Mouse (Mus musculus): ENCODE data around the gene Pak4. TPM values are rescaled to one million over a fixed set of nuclear protein-coding genes. Genes with fewer than 3 reads are reported as not detected.
"Not testable (repeated sequence)": the region's sequence is repeated elsewhere in the genome, so short reads cannot be mapped to it uniquely, and the experiment has no call there.

Gene Pak4
- polyA plus RNA-seq, 1 experiment from 2014 or later, result 23.3 TPM

- ATAC-seq (replicated peaks; ENCODE audit: insufficient number of reproducible peaks, insufficient read depth, low FRiP score, low read depth), result no peak
- H3K27ac ChIP-seq, result no peak within 1 kb of the TSS
- 54% methylated on average over 4 of the region's 4 CpGs for WGBS
- no peak within 1 kb of the TSS for H3K4me3 ChIP-seq
- H3K36me3 ChIP-seq, result no peaks in the 10 kb centered on the region
- peaks cover 27% of the 10 kb centered on the region for H3K27me3 ChIP-seq
- no peaks in the 10 kb centered on the region for H3K9me3 ChIP-seq (replicated peaks)
- no peak within 1 kb of the TSS for H3K4me2 ChIP-seq
- peaks cover 6% of the 10 kb centered on the region for H3K4me1 ChIP-seq (replicated peaks)
- H3K9ac ChIP-seq, result no peak within 1 kb of the TSS
These were observed 57.5 kb downstream of the Pak4 start, which contains the start of gene Sycn for GRCm38 (mm10) chr7:28540526-28540925. Sycn (plus strand) TSS chr7:28540885.

GRCm38 (mm10) chr7:28538886-28539285 lies 59.1 kb downstream of the Pak4 start:
- H3K4me3 ChIP-seq; ATAC-seq (replicated peaks; ENCODE audit: insufficient number of reproducible peaks, insufficient read depth, low FRiP score, low read depth); H3K4me1 ChIP-seq (replicated peaks); H3K36me3 ChIP-seq; H3K9me3 ChIP-seq (replicated peaks); H3K27ac ChIP-seq; H3K4me2 ChIP-seq; H3K9ac ChIP-seq: not testable (repeated sequence)
- peaks cover 11% of the 10 kb centered on the region for H3K27me3 ChIP-seq
- 84% methylated on average over 6 of the region's 6 CpGs for WGBS

DNA sequence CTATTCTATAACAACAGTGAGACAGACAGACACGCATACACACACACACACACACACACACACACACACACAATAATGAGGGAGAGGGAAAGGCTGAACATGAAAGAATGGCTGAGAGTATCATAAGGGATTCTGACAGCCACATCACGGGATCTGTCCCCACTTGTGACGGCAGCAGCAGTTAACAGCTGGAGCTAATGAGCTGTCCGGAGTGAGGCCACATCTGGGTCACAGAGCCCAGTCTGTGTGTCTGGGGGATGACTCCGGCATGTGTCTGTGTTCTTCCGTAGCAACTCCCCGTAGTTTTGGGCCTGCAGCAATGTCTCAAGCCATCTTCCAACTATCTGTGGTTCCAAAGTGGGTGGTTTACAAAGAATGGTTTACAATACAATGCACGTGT lies 66.0 kb downstream of the Pak4 start:
- H3K4me3 ChIP-seq, result no peak overlapping the region
- H3K4me2 ChIP-seq, result no peak overlapping the region
- no peak for ATAC-seq (replicated peaks; ENCODE audit: insufficient number of reproducible peaks, insufficient read depth, low FRiP score, low read depth)
- 77% methylated on average over 8 of the region's 8 CpGs for WGBS
- H3K4me1 ChIP-seq (replicated peaks), result peaks cover 4% of the 10 kb centered on the region; the same call in 1 of the 2 replicates
- H3K27ac ChIP-seq, result no peak overlapping the region
- no peak overlapping the region for H3K9ac ChIP-seq
- 0 out of 2 replicates have a peak, but pooled peaks cover 4% of the 10 kb centered on the region for H3K27me3 ChIP-seq
- no peaks in the 10 kb centered on the region for H3K36me3 ChIP-seq
- no peaks in the 10 kb centered on the region for H3K9me3 ChIP-seq (replicated peaks)

DNA sequence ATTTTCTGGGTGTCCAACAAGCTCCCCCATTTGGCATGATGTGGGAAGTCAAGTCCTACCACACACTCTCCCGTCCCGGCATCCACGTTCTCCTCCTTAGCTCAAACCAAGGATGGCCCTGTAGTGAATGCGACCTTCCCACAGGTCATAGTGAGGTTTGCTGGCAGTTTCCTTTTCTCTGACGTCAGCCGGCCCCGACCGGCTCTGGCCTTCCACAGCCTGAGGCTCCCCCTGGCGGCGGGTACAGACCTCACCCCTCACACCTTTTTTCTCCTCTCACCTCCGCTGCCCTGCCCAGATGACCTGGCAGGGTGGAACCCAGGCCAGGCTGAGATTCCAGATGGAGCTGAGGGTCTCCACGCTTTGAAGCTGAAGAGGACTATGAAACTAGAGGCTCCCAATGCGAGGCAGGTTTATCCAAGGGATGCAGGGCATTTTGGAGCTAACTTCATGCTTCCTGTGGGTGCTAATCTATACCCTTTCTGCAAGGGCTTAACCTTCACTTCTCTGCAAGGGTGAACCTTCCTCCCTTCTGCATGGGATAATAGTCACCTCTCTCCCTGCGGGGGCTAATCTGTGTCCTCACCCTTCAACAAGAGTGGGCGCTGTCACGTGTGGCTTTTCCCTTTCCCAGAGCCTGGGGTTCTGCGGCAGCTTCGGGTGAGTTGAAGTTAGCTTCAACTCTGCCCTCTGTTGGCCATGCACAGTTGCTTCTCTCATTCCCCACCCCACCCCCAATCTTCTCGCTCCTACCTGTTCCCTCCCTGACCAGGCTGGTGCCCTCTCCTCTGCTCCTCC lies 69.9 kb downstream of the Pak4 start:
- Histone ChIP-seq H3K36me3 (no peaks in the 10 kb centered on the region), H3K9ac (no peak overlapping the region), H3K4me1 (replicated peaks) (peaks cover 4% of the 10 kb centered on the region; the same call in 1 of the 2 replicates), H3K4me2 (peak overlapping the region; percentile 24; the same call in 1 of the 2 replicates), H3K9me3 (replicated peaks) (no peaks in the 10 kb centered on the region), H3K4me3 (no peak overlapping the region), H3K27ac (no peak overlapping the region), H3K27me3 (0 out of 2 replicates have a peak, but pooled peaks cover 4% of the 10 kb centered on the region)
- ATAC-seq (replicated peaks; ENCODE audit: insufficient number of reproducible peaks, insufficient read depth, low FRiP score, low read depth), result peak; percentile 64; the same call in 1 of the 2 replicates
- WGBS, result 7% methylated on average over 19 of the region's 19 CpGs

DNA sequence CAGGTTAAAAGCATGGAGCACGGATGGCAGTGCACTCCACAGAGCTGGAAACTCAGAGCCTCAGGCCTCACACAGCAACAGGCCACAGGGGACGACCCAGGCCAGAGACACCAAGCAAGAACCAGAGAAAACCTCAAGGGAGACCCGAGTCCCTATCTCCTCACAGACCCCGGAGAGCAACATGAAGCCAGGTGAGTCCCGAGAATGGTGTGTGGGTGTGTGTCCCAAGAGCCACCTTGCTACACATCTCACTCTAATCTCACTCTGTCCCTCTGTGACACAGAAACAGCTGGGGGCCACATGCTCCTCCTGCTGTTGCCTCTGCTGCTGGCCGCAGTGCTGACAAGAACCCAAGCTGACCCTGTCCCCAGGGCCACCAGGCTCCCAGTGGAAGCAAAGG lies 75.4 kb downstream of the Pak4 start, which contains the start of gene Ifnl3:
Ifnl3 (plus strand) TSS at position 301 of the 400 bp plus-strand sequence.
- H3K4me1 ChIP-seq (replicated peaks); H3K4me3 ChIP-seq; H3K27me3 ChIP-seq; H3K4me2 ChIP-seq; H3K27ac ChIP-seq; H3K9me3 ChIP-seq (replicated peaks); H3K9ac ChIP-seq; H3K36me3 ChIP-seq; ATAC-seq (replicated peaks; ENCODE audit: insufficient number of reproducible peaks, insufficient read depth, low FRiP score, low read depth): not testable (repeated sequence)
- 71% methylated on average over 5 of the region's 6 CpGs for WGBS

DNA sequence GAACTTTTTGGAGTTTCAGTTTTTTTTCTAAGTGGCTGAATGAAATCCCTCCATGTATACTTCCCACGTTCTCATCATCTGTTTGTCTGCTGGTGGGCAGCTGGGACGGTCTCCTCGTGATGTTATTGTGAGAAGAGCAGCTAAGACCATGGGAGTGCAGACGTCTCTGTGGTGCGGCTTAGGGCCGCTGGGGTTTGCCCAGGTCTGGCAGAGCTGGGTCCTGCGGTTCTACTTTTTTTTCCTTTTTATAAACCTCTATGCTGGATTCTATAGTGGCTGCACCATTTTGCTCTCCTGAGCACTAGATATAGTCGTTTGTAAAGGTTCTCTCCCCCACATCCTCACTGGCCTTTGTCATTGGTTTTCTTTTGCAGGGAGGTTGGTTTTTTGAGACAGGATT lies 86.5 kb downstream of the Pak4 start:
- no peak for ATAC-seq (replicated peaks; ENCODE audit: insufficient number of reproducible peaks, insufficient read depth, low FRiP score, low read depth)
- no peaks in the 10 kb centered on the region for H3K36me3 ChIP-seq
- no peak overlapping the region for H3K4me2 ChIP-seq
- no peak overlapping the region for H3K9ac ChIP-seq
- WGBS, result 68% methylated on average over 8 of the region's 8 CpGs
- H3K27me3 ChIP-seq, result peaks cover 3% of the 10 kb centered on the region; the same call in 1 of the 2 replicates
- H3K4me3 ChIP-seq, result no peak overlapping the region
- no peaks in the 10 kb centered on the region for H3K9me3 ChIP-seq (replicated peaks)
- H3K4me1 ChIP-seq (replicated peaks), result no peaks in the 10 kb centered on the region
- no peak overlapping the region for H3K27ac ChIP-seq

DNA sequence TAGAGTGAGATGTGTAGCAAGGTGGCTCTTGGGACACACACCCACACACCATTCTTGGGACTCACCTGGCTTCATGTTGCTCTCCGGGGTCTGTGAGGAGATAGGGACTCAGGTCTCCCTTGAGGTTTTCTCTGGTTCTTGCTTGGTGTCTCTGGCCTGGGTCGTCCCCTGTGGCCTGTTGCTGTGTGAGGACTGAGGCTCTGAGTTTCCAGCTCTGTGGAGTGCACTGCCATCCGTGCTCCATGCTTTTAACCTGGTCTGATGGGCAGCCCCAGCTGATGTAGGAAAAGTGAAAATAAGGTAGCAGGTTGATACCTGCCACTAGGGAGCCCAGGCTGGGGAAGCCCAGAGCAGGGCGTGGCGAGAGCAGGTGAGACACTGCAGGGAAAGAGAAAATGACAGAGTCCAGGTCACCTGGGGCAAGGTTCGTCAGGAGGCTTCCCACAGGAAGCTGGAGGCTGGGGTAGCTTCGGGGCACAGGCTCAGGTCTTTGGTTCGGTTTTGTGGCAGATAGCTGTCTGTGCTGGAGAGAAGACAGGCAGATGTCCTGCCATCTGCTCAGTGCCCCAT lies 87.5 kb downstream of the Pak4 start, which contains the start of gene Ifnl2:
Ifnl2 (minus strand) TSS at position 51 of the 570 bp plus-strand sequence.
- not testable (repeated sequence) for H3K36me3 ChIP-seq; ATAC-seq (replicated peaks; ENCODE audit: insufficient number of reproducible peaks, insufficient read depth, low FRiP score, low read depth); H3K27ac ChIP-seq; H3K4me3 ChIP-seq; H3K9ac ChIP-seq; H3K27me3 ChIP-seq; H3K4me1 ChIP-seq (replicated peaks); H3K4me2 ChIP-seq; H3K9me3 ChIP-seq (replicated peaks)
- 59% methylated on average over 8 of the region's 8 CpGs for WGBS

DNA sequence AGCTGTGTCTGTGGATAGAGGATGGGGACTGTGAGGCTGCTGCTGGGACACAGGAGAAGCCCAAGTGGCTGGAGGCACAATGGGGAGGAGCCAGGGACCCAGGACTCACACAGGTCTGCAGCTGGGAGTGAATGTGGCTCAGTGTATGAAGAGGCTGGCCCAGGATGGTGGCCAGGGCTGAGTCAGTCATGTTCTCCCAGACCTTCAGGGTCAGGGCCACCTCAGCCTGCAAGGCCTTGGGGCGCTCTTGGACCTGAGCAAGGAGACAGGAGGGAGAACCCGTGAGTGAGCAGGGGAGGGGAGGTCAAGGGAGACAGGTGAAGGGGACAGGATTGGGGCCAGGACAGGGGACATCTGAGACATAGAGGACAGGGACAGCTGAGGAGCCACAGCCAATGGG lies 88.9 kb downstream of the Pak4 start:
- not testable (repeated sequence) for H3K9me3 ChIP-seq (replicated peaks); H3K9ac ChIP-seq; H3K4me1 ChIP-seq (replicated peaks); H3K27me3 ChIP-seq; H3K27ac ChIP-seq; H3K36me3 ChIP-seq; ATAC-seq (replicated peaks; ENCODE audit: insufficient number of reproducible peaks, insufficient read depth, low FRiP score, low read depth); H3K4me2 ChIP-seq; H3K4me3 ChIP-seq
- 60% methylated on average over 2 of the region's 2 CpGs for WGBS

Small RNA genes within 50 kb of the gene (microRNA-seq; reads per million reads assigned to microRNA genes)
- gene Mir7049, result 0.63 reads per million

Other genes with a start within 250 kb of the Pak4 start
- gene Rps16, start 247.5 kb downstream of the Pak4 start, polyA plus RNA-seq (2015; fragmentation: Nextera tagmentation; extraction: Ambion mirVana), result 534 and 573 TPM in 2 replicates
- 34.3 and 46.7 TPM in 2 replicates for gene Plekhg2, start 225.6 kb downstream of the Pak4 start, polyA plus RNA-seq (2015; fragmentation: Nextera tagmentation; extraction: Ambion mirVana)
- gene Zfp36, start 217.9 kb downstream of the Pak4 start, polyA plus RNA-seq (2015; fragmentation: Nextera tagmentation; extraction: Ambion mirVana), result 13.6 and 14.7 TPM in 2 replicates
- gene Med29, start 205.5 kb downstream of the Pak4 start, polyA plus RNA-seq (2015; fragmentation: Nextera tagmentation; extraction: Ambion mirVana), result 42.0 and 45.7 TPM in 2 replicates
- gene Paf1, start 205.2 kb downstream of the Pak4 start, polyA plus RNA-seq (2015; fragmentation: Nextera tagmentation; extraction: Ambion mirVana), result 66.8 and 73.0 TPM in 2 replicates
- 9.6 and 20.9 TPM in 2 replicates for gene Gmfg, start 160.7 kb downstream of the Pak4 start, polyA plus RNA-seq (2015; fragmentation: Nextera tagmentation; extraction: Ambion mirVana)
- 1.1 and 1.5 TPM in 2 replicates for gene Lrfn1, start 146.2 kb downstream of the Pak4 start, polyA plus RNA-seq (2015; fragmentation: Nextera tagmentation; extraction: Ambion mirVana)
- gene Ifnl2, start 87.7 kb downstream of the Pak4 start, polyA plus RNA-seq (2015; fragmentation: Nextera tagmentation; extraction: Ambion mirVana), result not detected in 2 replicates
- gene Ifnl3, start 75.3 kb downstream of the Pak4 start, polyA plus RNA-seq (2015; fragmentation: Nextera tagmentation; extraction: Ambion mirVana), result not detected in 2 replicates
- not detected in 2 replicates for gene Sycn, start 57.3 kb downstream of the Pak4 start, polyA plus RNA-seq (2015; fragmentation: Nextera tagmentation; extraction: Ambion mirVana)
- not detected in 2 replicates for gene Nccrp1, start 50.9 kb downstream of the Pak4 start, polyA plus RNA-seq (2015; fragmentation: Nextera tagmentation; extraction: Ambion mirVana)
- 17.9 and 25.6 TPM in 2 replicates for gene Samd4b, start within 50 bp of the Pak4 start, polyA plus RNA-seq (2015; fragmentation: Nextera tagmentation; extraction: Ambion mirVana)
- gene Acp7, start 33.1 kb upstream of the Pak4 start, polyA plus RNA-seq (2015; fragmentation: Nextera tagmentation; extraction: Ambion mirVana), result not detected in 2 replicates
- gene Fbxo27, start 94.7 kb upstream of the Pak4 start, polyA plus RNA-seq (2015; fragmentation: Nextera tagmentation; extraction: Ambion mirVana), result 3.4 and 3.9 TPM in 2 replicates
- 7.7 and 9.7 TPM in 2 replicates for gene Fbxo17, start 118.6 kb upstream of the Pak4 start, polyA plus RNA-seq (2015; fragmentation: Nextera tagmentation; extraction: Ambion mirVana)
- 102 and 109 TPM in 2 replicates for gene Mrps12, start 143.6 kb upstream of the Pak4 start, polyA plus RNA-seq (2015; fragmentation: Nextera tagmentation; extraction: Ambion mirVana)
- gene Sars2, start 143.8 kb upstream of the Pak4 start, polyA plus RNA-seq (2015; fragmentation: Nextera tagmentation; extraction: Ambion mirVana), result 16.8 and 20.6 TPM in 2 replicates
- not detected in 2 replicates for gene Ccer2, start 158.0 kb upstream of the Pak4 start, polyA plus RNA-seq (2015; fragmentation: Nextera tagmentation; extraction: Ambion mirVana)
- gene Sirt2, start 168.6 kb upstream of the Pak4 start, polyA plus RNA-seq (2015; fragmentation: Nextera tagmentation; extraction: Ambion mirVana), result 50.3 and 58.4 TPM in 2 replicates
- 26.6 and 35.8 TPM in 2 replicates for gene Nfkbib, start 169.3 kb upstream of the Pak4 start, polyA plus RNA-seq (2015; fragmentation: Nextera tagmentation; extraction: Ambion mirVana)
- 2.8 and 7.3 TPM in 2 replicates for gene Rinl, start 190.8 kb upstream of the Pak4 start, polyA plus RNA-seq (2015; fragmentation: Nextera tagmentation; extraction: Ambion mirVana)
- gene Hnrnpl, start 210.4 kb upstream of the Pak4 start, polyA plus RNA-seq (2015; fragmentation: Nextera tagmentation; extraction: Ambion mirVana), result 152 and 158 TPM in 2 replicates
- gene Ech1, start 227.0 kb upstream of the Pak4 start, polyA plus RNA-seq (2015; fragmentation: Nextera tagmentation; extraction: Ambion mirVana), result 224 and 234 TPM in 2 replicates
- gene Lgals4, start 235.7 kb upstream of the Pak4 start, polyA plus RNA-seq (2015; fragmentation: Nextera tagmentation; extraction: Ambion mirVana), result 8.2 and 9.1 TPM in 2 replicates

All from heart, embryonic 15.5 days (tissue).